Mouse (Mus musculus) urinary bladder, postnatal 10 days (tissue): ENCODE data around the gene Gstt3.
"Not testable (repeated sequence)": the region's sequence is repeated elsewhere in the genome, so short reads cannot be mapped to it uniquely, and the experiment has no call there.

Experiments used
- DNase-seq: peaks from one replicate; pipeline ENCODE4 v3.0.0; 2022; ENCODE audit warnings: low spot score

Gene Gstt3

GRCm38 (mm10) chr10:75779206-75780174 is 1.7 kb downstream of the Gstt3 start:
- DNase-seq, result no peak

- DNase-seq, result no peak
Observed at GRCm38 (mm10) chr10:75777885-75778284, 3.3 kb downstream of the Gstt3 start.

GRCm38 (mm10) chr10:75776562-75776961 is 4.7 kb downstream of the Gstt3 start:
- no peak for DNase-seq

GRCm38 (mm10) chr10:75774587-75774986 is 6.6 kb downstream of the Gstt3 start:
- no peak for DNase-seq

- DNase-seq, result no peak
Observed at GRCm38 (mm10) chr10:75774102-75774501, 7.1 kb downstream of the Gstt3 start.

- DNase-seq, result peak; percentile 51
Observed at GRCm38 (mm10) chr10:75772795-75773664, 8.2 kb downstream of the Gstt3 start, which contains the start of gene Ddt. Ddt (minus strand) TSS chr10:75773414.

- not testable (repeated sequence) for DNase-seq
Observed at GRCm38 (mm10) chr10:75767756-75768155, 13.5 kb downstream of the Gstt3 start.

GRCm38 (mm10) chr10:75766856-75767255 is 14.4 kb downstream of the Gstt3 start:
- DNase-seq, result no peak

- no peak for DNase-seq
Observed at GRCm38 (mm10) chr10:75764519-75765473, 16.4 kb downstream of the Gstt3 start.

- peak; percentile 93 for DNase-seq
Observed at GRCm38 (mm10) chr10:75763682-75764518, 17.3 kb downstream of the Gstt3 start, which contains the start of gene Cabin1. Cabin1 (minus strand) TSS chr10:75764341.

GRCm38 (mm10) chr10:75762413-75762812 is 18.8 kb downstream of the Gstt3 start:
- DNase-seq, result no peak

- DNase-seq, result no peak
Observed at GRCm38 (mm10) chr10:75760311-75760710, 20.9 kb downstream of the Gstt3 start.

- no peak for DNase-seq
Observed at GRCm38 (mm10) chr10:75756719-75757118, 24.5 kb downstream of the Gstt3 start.

- DNase-seq, result no peak
Observed at GRCm38 (mm10) chr10:75744017-75744416, 37.2 kb downstream of the Gstt3 start.

- DNase-seq, result no peak
Observed at GRCm38 (mm10) chr10:75743369-75743768, 37.8 kb downstream of the Gstt3 start.

- no peak for DNase-seq
Observed at GRCm38 (mm10) chr10:75740866-75741265, 40.3 kb downstream of the Gstt3 start.

GRCm38 (mm10) chr10:75725449-75725848 is 55.8 kb downstream of the Gstt3 start:
- DNase-seq, result no peak
